Mouse (Mus musculus) CD4-positive, CD25-positive, alpha-beta regulatory T cell, adult 4 months (primary cell): ENCODE results near the gene Spesp1. TPM values are rescaled to one million over a fixed set of nuclear protein-coding genes. Genes with fewer than 3 reads are reported as not detected.

ENCODE experiments used
- ATAC-seq: one replicate; pipeline ENCODE4 v1.8.0; 2017
- polyA plus RNA-seq, 2 experiments: library from polyadenylated mRNA; unstranded; fragments of 100-300 nt; shearing (Covaris generic); gene quantifications; one replicate each; pipeline ENCODE4 v1.2.1; 2017

The Spesp1 gene
- polyA plus RNA-seq = not detected

DNA sequence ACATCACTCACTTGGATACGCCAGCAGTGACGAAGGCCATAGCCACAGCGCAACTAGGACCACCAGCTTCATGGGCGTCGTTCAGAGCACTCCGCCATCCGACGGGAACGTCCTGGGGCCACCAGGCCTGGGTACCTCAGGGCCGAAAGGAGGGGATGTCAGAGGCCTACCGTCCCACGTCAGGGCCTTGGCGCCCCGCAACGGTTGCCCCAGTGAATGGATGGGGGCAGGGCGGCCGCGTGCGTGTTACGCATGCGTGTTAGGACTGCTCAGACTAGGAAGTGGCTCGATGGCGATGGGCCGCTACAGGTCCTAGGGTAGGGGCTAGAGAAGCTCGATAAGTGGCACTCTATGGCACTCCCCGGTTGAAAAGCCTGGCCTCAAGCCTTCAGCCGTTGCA lies at the start of gene Spesp1:
TSS of gene Spesp1 (minus strand) at position 218 of the 400 bp plus-strand sequence.
- no peak for ATAC-seq

DNA sequence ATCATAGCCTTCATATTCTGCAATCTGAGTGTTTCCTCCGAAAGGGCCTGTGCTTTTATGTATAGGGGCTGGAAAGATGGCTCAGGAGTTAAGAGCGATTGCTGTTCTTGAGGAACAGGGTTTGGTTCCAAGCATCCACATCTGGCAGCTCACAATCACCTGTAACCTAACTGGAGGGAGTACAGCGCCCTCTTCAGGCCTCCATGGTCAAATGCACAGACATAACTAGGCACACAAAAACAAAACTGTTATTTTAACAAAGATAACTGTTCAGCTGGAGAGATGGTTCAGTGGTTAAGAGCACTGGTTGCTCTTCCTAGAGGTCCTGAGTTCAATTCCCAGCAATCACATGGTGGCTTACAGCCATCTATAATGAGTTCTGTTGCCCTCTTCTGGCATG lies 44.0 kb upstream of the Spesp1 start:
- ATAC-seq = no peak

GRCm38 (mm10) chr9:62323816-62324215 lies 41.8 kb upstream of the Spesp1 start:
- no peak for ATAC-seq

DNA sequence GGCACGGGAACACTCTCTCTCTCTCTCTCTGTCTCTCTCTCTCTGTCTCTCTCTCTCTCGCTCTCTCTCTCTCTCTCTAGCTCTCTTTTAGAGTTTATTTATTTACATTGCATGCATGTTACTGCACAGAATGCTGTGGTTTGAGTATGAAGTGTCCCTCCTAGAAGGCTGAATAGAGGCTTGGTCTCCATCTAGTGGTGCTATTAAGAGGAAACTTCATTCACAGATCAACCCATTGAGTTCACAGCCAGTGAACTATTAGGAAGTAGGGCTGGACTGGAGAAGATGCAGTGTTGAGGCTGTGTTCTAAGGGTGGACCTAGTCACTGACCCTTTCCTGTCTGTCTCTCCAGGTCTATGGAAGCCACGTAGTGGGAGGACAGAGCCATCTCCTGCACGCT lies 36.7 kb upstream of the Spesp1 start:
- ATAC-seq = no peak

DNA sequence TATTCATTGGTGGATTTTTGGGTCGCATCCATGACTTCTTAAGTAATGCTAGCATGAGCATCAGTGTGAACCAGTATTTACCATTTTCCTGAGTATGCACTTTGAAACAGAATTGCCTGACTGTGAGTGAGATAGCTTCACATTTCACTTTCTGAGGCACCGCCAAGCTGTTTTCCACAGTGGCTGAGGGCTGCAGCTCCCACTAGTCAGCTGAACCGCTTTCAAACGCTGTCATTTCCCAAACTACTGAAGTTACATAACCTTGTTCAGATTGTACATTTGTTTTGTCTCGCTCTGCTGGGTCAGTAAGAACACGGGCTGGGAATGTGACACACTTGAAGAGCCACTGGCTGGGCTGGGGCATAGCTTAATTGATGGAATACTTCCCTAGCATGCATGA lies 33.5 kb upstream of the Spesp1 start:
- no peak for ATAC-seq

DNA sequence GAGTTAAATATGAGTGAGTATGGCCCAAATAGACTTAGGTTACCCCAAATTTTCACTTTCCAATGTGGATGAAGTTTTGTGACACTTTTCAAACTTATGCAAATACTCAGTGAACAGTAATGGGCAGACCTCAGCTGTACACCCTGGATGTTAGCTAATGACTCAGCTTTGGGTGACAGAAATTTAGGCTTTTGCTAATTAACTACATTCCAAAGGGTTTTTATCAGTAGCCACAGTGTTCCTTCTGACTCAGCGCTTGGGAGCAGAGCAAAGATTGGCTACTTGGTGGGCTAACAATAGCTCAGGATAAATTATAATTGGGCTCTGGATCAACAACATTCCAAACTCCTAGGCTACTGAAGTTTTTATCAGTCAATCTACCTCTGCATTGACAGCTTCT lies 14.9 kb upstream of the Spesp1 start:
- ATAC-seq = no peak

GRCm38 (mm10) chr9:62295006-62295698 lies 13.1 kb upstream of the Spesp1 start:
- peak; percentile 47 for ATAC-seq

- no peak for ATAC-seq
These were observed 5.6 kb upstream of the Spesp1 start for GRCm38 (mm10) chr9:62287633-62288025.

DNA sequence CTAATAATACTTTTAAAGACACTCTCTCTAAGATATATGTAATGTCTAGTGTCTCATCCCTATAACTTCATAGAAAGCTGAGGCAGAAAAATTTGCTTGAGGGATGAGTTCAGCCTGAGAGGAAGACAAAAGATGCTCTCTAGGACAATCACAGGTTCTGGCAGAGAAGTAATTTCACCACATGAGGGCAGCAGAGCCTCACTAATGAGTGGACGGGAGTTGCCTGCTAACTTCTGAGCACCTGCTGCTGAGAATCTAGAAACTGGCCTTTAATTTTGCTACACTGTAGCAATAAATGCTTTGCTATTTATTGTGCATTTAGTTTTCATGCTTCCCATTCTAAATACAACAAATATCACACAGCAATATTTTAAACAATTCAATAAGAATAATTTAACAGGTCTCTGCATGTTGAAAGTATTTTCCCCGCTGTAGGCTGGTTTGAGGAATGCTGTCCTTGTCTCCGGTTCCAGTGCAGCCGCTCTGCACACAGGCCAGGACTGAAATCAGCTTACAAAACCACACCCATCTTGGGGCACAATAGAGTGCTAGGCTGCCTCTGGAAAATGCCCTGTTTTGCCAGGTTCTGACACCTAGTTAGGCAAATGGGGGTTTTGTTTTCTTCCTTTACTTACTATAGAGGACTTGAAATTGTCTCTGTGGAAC lies 5.1 kb upstream of the Spesp1 start:
- no peak for ATAC-seq

DNA sequence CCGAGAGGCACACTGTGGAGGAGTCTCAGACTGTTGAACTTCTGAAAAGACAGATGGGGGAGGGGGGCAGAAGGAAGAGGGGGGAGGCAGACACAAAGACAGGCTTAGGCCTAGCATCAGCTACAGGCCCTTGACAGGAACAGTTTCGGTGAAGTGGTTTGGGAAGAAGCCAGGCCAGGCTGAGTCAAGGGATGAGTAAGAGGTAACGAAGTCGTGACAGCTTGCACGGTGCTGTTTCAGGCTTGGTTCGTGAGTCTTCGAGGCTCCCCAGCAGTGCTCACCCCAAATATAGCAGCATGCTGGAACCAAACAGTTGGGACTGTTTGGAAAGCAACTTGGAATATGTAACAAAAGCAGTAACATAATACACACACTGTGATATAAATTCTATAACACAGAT lies 2.3 kb upstream of the Spesp1 start:
- ATAC-seq = no peak

DNA sequence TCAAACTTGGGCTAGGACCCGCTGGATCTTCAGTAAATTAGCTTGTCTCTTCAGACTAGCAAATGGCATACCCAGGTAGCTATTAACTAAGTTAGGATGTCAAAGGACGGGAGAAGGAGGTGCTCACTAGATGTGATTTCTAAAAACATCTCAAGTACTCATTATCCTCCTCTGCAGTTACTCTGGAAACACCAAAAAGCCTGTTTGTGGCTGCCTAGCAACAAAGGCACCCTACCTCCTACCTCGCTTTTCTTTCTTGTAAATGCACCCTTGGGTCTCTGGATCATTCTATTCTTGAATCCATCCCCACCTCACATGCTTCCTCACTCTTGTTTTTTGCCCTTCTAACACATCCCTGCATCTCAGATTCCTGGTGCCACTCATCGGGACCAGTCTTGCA lies 5.1 kb downstream of the Spesp1 start:
- ATAC-seq = no peak

DNA sequence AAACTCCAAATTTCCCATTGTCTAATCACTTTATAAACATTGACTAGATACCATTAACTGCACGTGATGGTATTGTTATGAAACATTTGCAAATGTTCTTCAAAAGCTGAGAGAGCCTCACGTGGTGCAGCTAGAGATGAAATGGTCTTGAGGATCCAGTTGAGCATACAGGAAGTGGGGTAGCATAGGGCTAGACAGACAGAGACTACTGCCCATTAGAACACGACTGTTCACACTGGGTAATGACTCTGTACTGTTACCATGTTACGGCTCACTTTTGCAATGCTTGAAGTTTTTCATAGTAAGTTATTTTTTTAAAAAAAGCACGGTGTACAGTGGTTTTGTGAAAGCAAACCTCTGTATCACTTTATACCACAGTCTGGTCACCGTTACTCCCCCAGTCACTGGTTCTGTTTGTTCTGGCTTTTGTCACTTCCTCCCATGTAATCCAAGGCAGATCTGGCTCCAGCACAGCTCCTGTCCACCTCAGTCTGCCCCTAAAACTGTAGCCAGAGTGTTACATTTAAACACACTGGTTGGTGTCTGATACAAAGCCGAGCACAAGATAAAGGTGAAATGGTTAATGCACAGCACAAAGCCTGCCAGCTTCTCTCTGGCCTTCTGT lies 11.1 kb downstream of the Spesp1 start:
- no peak for ATAC-seq

GRCm38 (mm10) chr9:62269161-62269560 lies 12.8 kb downstream of the Spesp1 start:
- no peak for ATAC-seq

DNA sequence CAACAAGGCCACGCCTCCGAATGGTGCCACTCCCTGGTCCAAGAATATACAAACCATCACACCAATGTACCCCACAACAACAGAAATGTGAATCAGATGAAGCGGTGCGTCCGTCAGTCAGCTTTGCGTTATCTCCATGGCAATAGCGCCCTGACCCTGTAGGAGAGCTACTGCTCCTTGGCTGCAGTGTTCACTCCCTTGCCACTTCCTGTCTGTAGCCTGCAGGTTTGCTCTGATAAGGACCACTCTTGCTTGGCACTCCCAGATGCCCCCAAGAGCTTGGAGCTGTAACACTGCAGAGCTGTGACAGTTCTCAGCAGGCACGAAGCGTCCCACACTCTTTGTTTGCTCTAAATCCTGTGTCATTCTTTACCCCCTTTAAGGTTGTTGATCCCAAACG lies 16.7 kb downstream of the Spesp1 start:
- ATAC-seq = no peak

- no peak for ATAC-seq
These were observed 18.4 kb downstream of the Spesp1 start for GRCm38 (mm10) chr9:62263652-62264051.

- no peak for ATAC-seq
These were observed 20.6 kb downstream of the Spesp1 start for GRCm38 (mm10) chr9:62261406-62261805.

DNA sequence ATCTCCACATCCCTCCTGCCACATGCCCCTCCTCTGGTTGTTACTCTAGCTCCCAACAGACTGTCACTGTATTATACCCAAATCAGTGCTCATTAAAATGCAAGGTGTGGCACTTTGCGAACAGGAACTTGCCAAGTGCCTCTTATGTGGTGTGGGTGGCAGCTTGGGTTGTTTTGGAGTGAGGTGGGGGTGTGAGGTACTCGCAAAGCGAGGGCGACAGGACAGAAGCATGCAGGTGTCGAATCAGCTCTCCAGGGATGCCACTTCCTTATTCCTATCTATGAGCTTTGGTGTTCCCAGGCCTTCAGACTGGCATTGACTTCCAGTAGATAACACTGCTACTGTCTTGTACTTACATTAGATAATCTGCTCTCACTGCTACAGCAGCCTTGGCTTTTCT lies 21.0 kb downstream of the Spesp1 start:
- no peak for ATAC-seq

- ATAC-seq = no peak
These were observed 24.0 kb downstream of the Spesp1 start for GRCm38 (mm10) chr9:62258005-62258404.

DNA sequence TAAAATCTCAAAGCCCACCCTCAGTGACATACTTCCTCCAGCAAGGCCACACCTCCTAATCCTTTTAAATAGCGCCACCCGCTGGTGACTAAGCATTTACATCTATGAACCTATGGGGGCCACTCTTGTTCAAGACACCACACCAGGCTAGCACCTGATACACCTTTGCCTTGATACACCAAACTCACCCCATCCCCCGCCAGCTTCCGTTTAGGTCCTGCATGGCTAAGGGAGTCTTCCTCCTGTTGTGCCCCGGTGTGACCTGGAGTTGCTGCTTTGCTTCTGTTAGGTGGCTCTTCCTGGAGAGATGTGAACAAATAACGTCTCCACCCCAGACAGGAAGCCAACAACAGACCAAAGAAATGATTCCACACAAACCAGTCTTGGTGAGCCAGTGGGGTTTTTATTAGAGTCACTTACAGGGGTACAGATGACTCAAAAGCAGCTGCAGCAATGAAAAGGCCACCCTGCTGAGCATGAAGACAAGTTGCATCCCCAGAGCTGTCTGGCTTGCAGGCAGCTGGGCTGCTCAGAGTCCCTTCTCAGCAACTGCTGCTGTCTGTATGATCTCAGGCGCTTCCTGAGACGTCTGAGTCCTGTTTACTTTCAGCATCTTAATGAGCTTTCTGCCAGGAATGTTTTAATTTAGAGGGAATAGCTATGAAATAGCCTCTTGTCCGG lies 26.0 kb downstream of the Spesp1 start:
- ATAC-seq = no peak

- ATAC-seq = no peak
These were observed 28.1 kb downstream of the Spesp1 start for GRCm38 (mm10) chr9:62253736-62254443.

- no peak for ATAC-seq
These were observed 31.7 kb downstream of the Spesp1 start for GRCm38 (mm10) chr9:62250296-62250695.

DNA sequence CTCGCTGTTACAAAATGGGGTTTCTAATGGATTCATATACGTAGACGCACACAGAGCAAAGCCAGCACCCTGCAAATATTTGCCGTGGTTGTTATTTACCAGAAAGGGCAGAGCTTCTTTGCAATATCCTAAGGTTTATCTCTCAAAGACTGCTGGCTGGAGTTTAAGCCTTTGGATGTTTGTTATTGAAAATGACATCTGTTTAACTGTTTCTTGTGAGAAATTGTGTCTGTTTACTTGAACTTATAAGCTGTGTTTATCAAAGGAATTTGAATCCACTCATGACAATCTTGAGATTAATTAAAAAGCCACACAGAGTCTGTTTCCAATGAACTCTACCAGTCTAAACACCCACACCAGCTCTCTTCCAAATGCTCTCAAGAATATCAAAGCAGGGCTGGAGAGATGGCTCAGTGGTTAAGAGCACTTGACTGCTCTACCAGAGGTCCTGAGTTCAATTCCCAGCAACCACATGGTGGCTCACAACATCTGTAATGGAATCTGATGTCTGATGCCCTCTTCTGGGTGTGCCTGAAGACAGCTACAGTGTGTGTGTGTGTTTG lies 35.5 kb downstream of the Spesp1 start:
- no peak for ATAC-seq
